Mouse (Mus musculus) adrenal gland, postnatal 4 days (tissue): ENCODE data around the gene Tomm40l. TPM values are rescaled to one million over a fixed set of nuclear protein-coding genes. Genes with fewer than 3 reads are reported as not detected.

Source experiments
- DNase-seq, 2 experiments: peaks; one replicate each; pipeline ENCODE4 v3.0.0; 2021 to 2022; ENCODE audit warnings: low spot score in 2 of 2, mixed read lengths in 2 of 2
- total RNA-seq, 2 experiments: library from RNA; stranded (reverse); gene quantifications; 2 replicates each; pipeline ENCODE4 v1.2.3; 2021

The Tomm40l gene
- total RNA-seq, 2 experiments from 2014 or later = 41.6 to 43.5 TPM

GRCm38 (mm10) chr1:171193911-171194830, 28.1 kb downstream of the Tomm40l start:
- DNase-seq = no peak

DNA sequence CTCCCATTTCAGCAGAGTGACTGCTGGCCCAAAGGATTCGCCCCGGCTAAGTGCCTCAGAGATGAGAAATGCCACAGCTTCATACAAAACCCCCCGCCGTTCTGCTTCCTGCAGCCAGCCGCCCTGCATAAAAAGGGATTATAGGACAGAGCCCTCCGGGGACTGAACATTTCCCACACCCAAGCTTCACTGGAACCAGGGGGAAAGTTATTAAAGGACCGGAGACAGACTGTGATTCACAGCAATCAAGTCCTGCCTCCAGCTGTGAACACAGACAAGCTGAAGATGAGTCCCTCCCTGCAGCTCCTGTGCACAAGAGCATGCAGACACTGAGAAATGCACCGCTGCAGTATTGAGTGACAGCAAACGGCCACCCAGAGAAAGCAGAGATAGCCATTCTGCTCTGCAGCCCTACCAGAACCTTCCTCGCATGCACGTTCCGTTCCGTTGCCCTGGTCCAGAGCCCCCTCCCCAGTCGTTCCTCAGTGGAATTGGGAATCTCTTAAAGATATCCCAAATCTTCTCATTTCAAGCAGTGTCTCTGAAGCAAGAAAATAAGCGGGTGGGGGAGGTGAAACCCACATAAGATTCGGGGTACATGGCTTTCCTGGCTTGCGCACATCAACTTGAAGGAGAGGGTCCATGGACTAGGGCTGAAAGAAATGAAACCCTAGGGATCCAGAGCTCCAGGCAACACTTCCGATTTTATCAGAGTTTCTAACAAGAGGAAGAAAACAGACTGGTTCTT, 29.0 kb downstream of the Tomm40l start:
- no peak for DNase-seq

DNA sequence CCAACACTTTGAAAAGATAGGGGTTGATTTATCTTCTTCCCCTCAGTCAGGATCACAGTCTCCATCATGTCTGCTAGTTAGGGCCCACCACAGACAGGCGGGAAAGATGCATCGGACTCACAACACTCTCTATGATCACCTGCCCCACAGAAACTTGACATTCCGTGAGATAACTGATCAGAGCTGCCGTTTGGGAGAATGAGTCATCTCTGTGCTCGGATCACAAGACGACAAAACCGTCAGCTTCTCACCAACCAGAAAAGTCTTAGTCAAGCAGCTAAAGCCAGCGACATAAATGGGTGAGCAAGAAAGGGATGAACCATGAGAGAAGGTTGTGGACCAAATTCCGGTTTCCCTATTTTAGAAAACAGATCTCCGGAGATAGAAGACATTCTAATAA, 30.0 kb downstream of the Tomm40l start:
- DNase-seq = no peak

DNA sequence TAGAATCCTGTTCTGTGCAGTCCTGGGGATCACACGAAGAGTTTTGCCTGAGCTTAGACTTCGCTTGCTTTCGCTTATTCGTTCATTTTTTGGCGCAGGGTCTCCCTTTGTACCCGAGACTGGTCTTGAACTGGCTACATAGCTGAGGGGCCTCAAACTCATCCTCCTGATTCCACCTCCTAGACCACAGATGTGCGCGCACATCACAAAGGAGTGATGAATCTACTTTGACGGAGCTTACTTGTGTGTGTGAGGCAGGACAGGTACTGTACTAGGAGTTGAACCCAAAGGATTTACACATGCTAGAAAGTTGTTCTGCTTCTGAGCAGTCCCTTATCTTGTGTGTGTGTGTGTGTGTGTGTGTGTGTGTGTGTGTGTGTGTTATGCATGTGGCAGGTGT, 31.5 kb downstream of the Tomm40l start:
- no peak for DNase-seq

GRCm38 (mm10) chr1:171189476-171190114, 32.7 kb downstream of the Tomm40l start:
- no peak for DNase-seq

GRCm38 (mm10) chr1:171189046-171189445, 33.3 kb downstream of the Tomm40l start:
- DNase-seq = no peak

GRCm38 (mm10) chr1:171187851-171188700, 34.2 kb downstream of the Tomm40l start:
- no peak for DNase-seq

GRCm38 (mm10) chr1:171185655-171186054, 36.7 kb downstream of the Tomm40l start:
- DNase-seq = no peak

- no peak for DNase-seq
These were observed 38.0 kb downstream of the Tomm40l start for GRCm38 (mm10) chr1:171184314-171184713.

GRCm38 (mm10) chr1:171183620-171184019, 38.7 kb downstream of the Tomm40l start:
- no peak for DNase-seq

- DNase-seq = no peak
These were observed 39.3 kb downstream of the Tomm40l start for GRCm38 (mm10) chr1:171183025-171183424.

DNA sequence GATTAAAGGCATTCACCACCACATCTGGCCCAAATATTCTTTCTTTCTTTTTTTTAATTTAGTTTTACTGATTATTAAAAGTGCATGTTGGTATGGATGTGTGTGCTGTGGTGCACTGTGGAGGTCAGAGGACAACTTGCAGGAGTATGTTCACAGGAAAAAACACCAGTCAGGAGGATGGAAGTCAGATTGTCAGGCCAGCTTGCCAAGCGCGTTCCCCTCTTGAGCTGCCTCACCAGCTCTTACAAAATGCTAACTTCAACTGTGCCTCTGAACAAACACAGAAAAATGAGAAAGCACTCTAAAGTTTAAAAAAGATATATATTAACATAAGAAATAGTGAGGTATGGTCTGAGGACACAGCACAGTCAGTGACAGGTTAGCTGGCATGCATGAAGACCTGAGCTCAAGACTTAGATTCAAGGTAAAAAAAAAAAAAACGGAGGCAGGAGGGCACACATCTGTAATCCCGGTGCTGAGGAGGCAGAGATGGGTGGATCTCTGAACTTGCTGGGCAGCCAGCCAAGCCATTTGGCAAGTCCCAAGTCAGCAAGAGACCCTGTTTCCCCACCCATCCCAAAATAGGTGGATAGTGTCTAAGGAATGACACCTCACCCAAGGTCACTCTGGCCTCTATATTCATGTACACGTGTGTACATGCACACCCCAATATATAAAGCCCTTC, 42.7 kb downstream of the Tomm40l start:
- DNase-seq = no peak

GRCm38 (mm10) chr1:171172779-171173178, 49.5 kb downstream of the Tomm40l start:
- no peak for DNase-seq

DNA sequence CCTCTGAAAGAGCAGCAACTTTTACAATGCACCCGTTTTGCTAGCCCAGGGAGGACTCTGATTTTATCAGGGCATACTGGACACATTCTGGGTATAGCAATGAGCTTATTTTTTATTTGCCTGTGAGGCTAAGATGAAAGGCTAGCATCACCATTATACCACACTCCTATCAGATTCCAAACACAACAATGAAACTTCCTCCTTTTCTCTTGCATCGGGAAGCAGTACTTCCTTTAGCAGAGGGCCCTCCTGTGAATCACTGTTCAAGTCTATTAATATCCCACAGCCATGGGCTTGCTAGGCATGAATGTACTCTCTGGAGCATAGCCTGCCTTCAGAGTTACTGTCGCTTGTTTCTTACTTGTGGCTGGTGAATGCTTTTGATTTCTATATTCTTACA, 51.2 kb downstream of the Tomm40l start:
- DNase-seq = no peak

- DNase-seq = no peak
These were observed 52.4 kb downstream of the Tomm40l start for GRCm38 (mm10) chr1:171169913-171170312.

DNA sequence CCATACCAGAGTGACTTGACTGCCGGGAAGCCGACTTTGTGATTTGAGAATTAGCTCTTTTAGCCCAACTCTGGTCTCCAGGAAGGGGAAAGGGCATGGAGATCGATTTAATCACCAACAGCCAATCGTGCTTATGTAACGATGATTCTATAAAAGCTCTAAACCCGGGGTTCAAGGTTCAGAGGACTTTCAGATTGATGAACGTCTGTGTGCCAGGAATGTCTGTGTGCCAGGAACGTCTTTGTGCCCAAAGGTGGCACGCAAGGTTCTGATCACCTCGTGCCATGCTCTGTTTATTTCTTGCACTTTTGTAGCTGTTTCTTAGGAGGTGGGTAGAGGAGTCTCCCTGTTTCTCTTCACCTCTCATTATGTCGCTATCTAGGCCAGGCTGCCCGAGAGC, 53.4 kb downstream of the Tomm40l start:
- DNase-seq = no peak
